Mouse (Mus musculus): ENCODE data around the gene Mettl26. TPM values are rescaled to one million over a fixed set of nuclear protein-coding genes. Genes with fewer than 3 reads are reported as not detected.
A peak's percentile ranks its signal among the peaks of the same experiment; 100 is the strongest.

Mettl26 gene
- polyA plus RNA-seq, 1 experiment: 77.3 TPM

DNA sequence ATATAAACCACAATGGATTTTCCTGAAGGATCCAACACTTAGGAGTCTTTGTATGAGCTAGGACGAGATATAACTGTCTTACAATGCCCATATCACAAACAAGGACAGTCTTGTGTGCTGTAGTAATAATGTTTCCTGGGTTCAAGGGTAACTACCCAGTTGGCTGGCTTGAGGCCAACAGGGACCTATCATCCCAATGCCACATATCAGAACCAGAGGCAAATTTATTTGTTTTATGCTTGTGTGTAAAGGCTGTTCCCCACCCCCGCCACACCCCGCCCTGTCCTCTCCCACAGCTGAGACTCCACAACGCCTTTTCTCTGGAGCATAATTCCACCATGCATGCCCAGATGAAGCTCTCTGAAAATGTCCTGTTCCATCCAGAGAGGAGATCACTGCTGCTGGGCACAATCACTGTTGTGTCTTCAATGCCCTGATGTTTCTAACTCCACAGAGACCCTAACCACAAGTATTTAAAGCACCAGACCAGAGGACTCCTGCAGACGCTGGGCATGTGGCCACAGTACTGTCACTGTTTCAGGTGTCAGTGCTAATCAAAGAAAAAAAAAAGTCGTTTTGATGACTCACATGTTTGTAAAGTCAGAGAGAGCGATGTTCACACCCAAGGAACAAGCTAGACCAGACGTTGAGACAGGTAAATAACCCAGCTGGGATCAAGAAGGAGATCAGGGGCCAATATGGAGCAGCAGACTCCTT is 42.2 kb downstream of the Mettl26 start:
- TF ChIP-seq CTCF (IDR thresholded peaks at IDR 0.05; ENCODE audit: borderline replicate concordance, control insufficient read depth, extremely low read depth, insufficient read depth, low read length, poor library complexity): no peak
- H3K27me3 ChIP-seq (ENCODE audit: control insufficient read depth, insufficient read depth, low read length): no peaks in the 10 kb centered on the region
- H3K4me1 ChIP-seq (replicated peaks; ENCODE audit: control insufficient read depth, insufficient read depth, low read length): peaks cover 12% of the 10 kb centered on the region
- 84% methylated on average over 8 of the region's 8 CpGs for WGBS
- H3K27ac ChIP-seq (ENCODE audit: control insufficient read depth, insufficient read depth, low read length): no peak overlapping the region
- no peaks in the 10 kb centered on the region for H3K36me3 ChIP-seq (ENCODE audit: control insufficient read depth, insufficient read depth, low read length)
- no peak for DNase-seq
- H3K4me3 ChIP-seq (ENCODE audit: control insufficient read depth, insufficient read depth, low read length): no peak overlapping the region

GRCm38 (mm10) chr17:25918037-25918750 is 43.3 kb downstream of the Mettl26 start:
- no peak for DNase-seq
- H3K4me3 ChIP-seq (ENCODE audit: control insufficient read depth, insufficient read depth, low read length): no peak overlapping the region
- no peaks in the 10 kb centered on the region for H3K36me3 ChIP-seq (ENCODE audit: control insufficient read depth, insufficient read depth, low read length)
- no peak overlapping the region for H3K27ac ChIP-seq (ENCODE audit: control insufficient read depth, insufficient read depth, low read length)
- no peaks in the 10 kb centered on the region for H3K27me3 ChIP-seq (ENCODE audit: control insufficient read depth, insufficient read depth, low read length)
- 92% methylated on average over 9 of the region's 9 CpGs for WGBS
- TF ChIP-seq POLR2A (IDR thresholded peaks at IDR 0.05; ENCODE audit: control insufficient read depth, extremely low read depth, insufficient read depth, low read length, poor library complexity) (no peak), CTCF (IDR thresholded peaks at IDR 0.05; ENCODE audit: borderline replicate concordance, control insufficient read depth, extremely low read depth, insufficient read depth, low read length, poor library complexity) (no peak)
- peaks cover 12% of the 10 kb centered on the region for H3K4me1 ChIP-seq (replicated peaks; ENCODE audit: control insufficient read depth, insufficient read depth, low read length)

- Histone ChIP-seq H3K27me3 (ENCODE audit: control insufficient read depth, insufficient read depth, low read length) (no peaks in the 10 kb centered on the region), H3K4me3 (ENCODE audit: control insufficient read depth, insufficient read depth, low read length) (peak within 1 kb of the TSS; percentile 95), H3K4me1 (replicated peaks; ENCODE audit: control insufficient read depth, insufficient read depth, low read length) (peaks cover 12% of the 10 kb centered on the region), H3K27ac (ENCODE audit: control insufficient read depth, insufficient read depth, low read length) (peak within 1 kb of the TSS; percentile 83), H3K36me3 (ENCODE audit: control insufficient read depth, insufficient read depth, low read length) (no peaks in the 10 kb centered on the region)
- no peak for DNase-seq
- TF ChIP-seq POLR2A (IDR thresholded peaks at IDR 0.05; ENCODE audit: control insufficient read depth, extremely low read depth, insufficient read depth, low read length, poor library complexity): no peak
- no peak for TF ChIP-seq CTCF (IDR thresholded peaks at IDR 0.05; ENCODE audit: borderline replicate concordance, control insufficient read depth, extremely low read depth, insufficient read depth, low read length, poor library complexity)
- WGBS: under 1% methylated on average over 74 of the region's 78 CpGs
These were observed 44.4 kb downstream of the Mettl26 start, which contains the start of gene Rab40c for GRCm38 (mm10) chr17:25919144-25919785. Gene Rab40c, minus strand, starts transcription at chr17:25919727.

DNA sequence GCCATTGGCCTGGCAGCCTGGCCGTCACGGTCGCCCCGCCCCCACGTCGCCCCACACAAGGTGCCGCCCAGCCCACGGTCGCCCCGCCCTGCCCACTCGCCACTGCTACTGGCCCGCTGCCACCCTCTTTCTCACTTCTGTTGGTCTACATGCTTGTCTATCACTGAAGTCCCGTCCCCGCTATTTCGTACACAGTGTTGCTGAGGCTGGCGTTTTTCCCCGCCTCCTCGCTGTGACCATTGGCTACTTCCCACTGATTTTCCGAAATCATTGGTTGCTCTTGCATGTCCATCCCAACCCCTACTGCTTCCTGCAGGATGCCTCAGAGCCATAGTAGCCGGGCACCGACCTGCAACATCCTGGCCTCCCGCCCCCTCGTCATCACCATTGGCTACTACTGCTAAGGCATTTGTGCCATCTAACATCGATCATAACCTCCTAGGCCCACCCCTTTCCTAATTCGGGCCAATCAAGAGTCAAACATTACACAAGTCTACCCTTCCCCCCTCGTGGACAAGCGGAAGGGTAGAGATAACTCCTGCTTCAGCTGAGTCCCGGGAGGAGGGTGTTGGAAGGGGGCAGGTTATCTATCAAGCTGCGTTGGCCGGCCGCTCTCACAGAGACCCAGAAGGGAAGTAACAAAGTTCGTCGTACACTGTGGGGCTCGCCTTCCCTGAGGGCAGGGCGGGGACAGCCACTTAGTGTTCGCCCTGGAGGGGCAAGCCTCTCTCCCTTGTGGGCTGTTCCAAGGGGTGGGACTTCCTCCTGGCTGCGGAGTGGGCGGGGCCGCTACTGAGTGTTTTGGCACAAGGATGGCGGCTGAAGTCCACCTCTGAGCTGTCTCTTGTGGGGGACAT is 45.1 kb downstream of the Mettl26 start:
- WGBS: under 1% methylated on average over 37 of the region's 40 CpGs
- H3K4me1 ChIP-seq (replicated peaks; ENCODE audit: control insufficient read depth, insufficient read depth, low read length): peaks cover 12% of the 10 kb centered on the region

DNA sequence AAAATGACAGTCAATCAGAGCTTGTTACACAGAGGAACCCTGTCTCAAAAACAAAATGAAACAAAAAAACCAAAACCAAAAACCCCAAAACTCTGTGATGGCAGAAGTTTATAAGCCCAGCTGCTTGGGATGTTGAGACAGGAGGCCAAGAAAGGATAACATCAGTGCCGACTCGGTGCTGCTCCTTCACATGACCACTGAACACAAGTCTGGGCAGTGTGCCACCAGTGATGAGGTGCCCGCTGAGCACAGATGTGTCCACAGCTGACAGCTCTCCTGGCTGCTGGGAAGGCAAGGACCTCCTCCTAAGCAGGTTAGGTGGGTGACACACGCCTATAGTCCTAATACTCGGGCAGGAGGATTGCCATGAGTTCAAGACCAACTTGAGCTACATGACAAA is 47.2 kb downstream of the Mettl26 start:
- WGBS: 70% methylated on average over 5 of the region's 5 CpGs

More for the DNA sequence above, 45.1 kb downstream of the Mettl26 start:
- Histone ChIP-seq H3K27me3 (ENCODE audit: control insufficient read depth, insufficient read depth, low read length) (no peaks in the 10 kb centered on the region), H3K4me3 (ENCODE audit: control insufficient read depth, insufficient read depth, low read length) (peak overlapping the region; percentile 82), H3K27ac (ENCODE audit: control insufficient read depth, insufficient read depth, low read length) (peak overlapping the region; percentile 83), H3K36me3 (ENCODE audit: control insufficient read depth, insufficient read depth, low read length) (no peaks in the 10 kb centered on the region)
- peak; percentile 58 for TF ChIP-seq POLR2A (IDR thresholded peaks at IDR 0.05; ENCODE audit: control insufficient read depth, extremely low read depth, insufficient read depth, low read length, poor library complexity)
- 0 out of 2 replicates have a peak, but pooled peaks have one; percentile 40 for TF ChIP-seq CTCF (IDR thresholded peaks at IDR 0.05; ENCODE audit: borderline replicate concordance, control insufficient read depth, extremely low read depth, insufficient read depth, low read length, poor library complexity)
- DNase-seq: peak; percentile 99

GRCm38 (mm10) chr17:25925348-25925747 is 50.5 kb downstream of the Mettl26 start:
- no peak overlapping the region for H3K27ac ChIP-seq (ENCODE audit: control insufficient read depth, insufficient read depth, low read length)
- TF ChIP-seq POLR2A (IDR thresholded peaks at IDR 0.05; ENCODE audit: control insufficient read depth, extremely low read depth, insufficient read depth, low read length, poor library complexity) (no peak), CTCF (IDR thresholded peaks at IDR 0.05; ENCODE audit: borderline replicate concordance, control insufficient read depth, extremely low read depth, insufficient read depth, low read length, poor library complexity) (no peak)

More for the DNA sequence above, 47.2 kb downstream of the Mettl26 start:
- no peak for TF ChIP-seq CTCF (IDR thresholded peaks at IDR 0.05; ENCODE audit: borderline replicate concordance, control insufficient read depth, extremely low read depth, insufficient read depth, low read length, poor library complexity)
- no peak for TF ChIP-seq POLR2A (IDR thresholded peaks at IDR 0.05; ENCODE audit: control insufficient read depth, extremely low read depth, insufficient read depth, low read length, poor library complexity)
- no peaks in the 10 kb centered on the region for H3K36me3 ChIP-seq (ENCODE audit: control insufficient read depth, insufficient read depth, low read length)
- no peak for DNase-seq
- peaks cover 12% of the 10 kb centered on the region for H3K4me1 ChIP-seq (replicated peaks; ENCODE audit: control insufficient read depth, insufficient read depth, low read length)
- H3K27me3 ChIP-seq (ENCODE audit: control insufficient read depth, insufficient read depth, low read length): no peaks in the 10 kb centered on the region
- H3K27ac ChIP-seq (ENCODE audit: control insufficient read depth, insufficient read depth, low read length): no peak overlapping the region
- H3K4me3 ChIP-seq (ENCODE audit: control insufficient read depth, insufficient read depth, low read length): no peak overlapping the region

More at GRCm38 (mm10) chr17:25925348-25925747, 50.5 kb downstream of the Mettl26 start:
- 91% methylated on average over 2 of the region's 2 CpGs for WGBS
- peaks cover 8% of the 10 kb centered on the region for H3K36me3 ChIP-seq (ENCODE audit: control insufficient read depth, insufficient read depth, low read length)
- no peaks in the 10 kb centered on the region for H3K27me3 ChIP-seq (ENCODE audit: control insufficient read depth, insufficient read depth, low read length)
- no peaks in the 10 kb centered on the region for H3K4me1 ChIP-seq (replicated peaks; ENCODE audit: control insufficient read depth, insufficient read depth, low read length)
- DNase-seq: no peak
- no peak overlapping the region for H3K4me3 ChIP-seq (ENCODE audit: control insufficient read depth, insufficient read depth, low read length)
